Mouse (Mus musculus) ES-Bruce4 (cell line): ENCODE results near the gene Otogl.

ENCODE experiments used
- CTCF ChIP-seq: IDR thresholded peaks from one replicate; pipeline ENCODE4 v1.8.1; 2011; ENCODE audit warnings: low read depth, low read length
- EP300 ChIP-seq: IDR thresholded peaks from 2 replicates; pipeline ENCODE4 v1.6.1; 2011; ENCODE audit warnings: low read depth, low read length; ENCODE audit not compliant: insufficient read depth
- POLR2A ChIP-seq: IDR thresholded peaks from one replicate; pipeline ENCODE4 v1.8.1; 2011; ENCODE audit warnings: low read length; ENCODE audit not compliant: insufficient read depth

GRCm38 (mm10) chr10:107844906-107845305, 67.0 kb downstream of the Otogl start:
- TF ChIP-seq CTCF (no peak), EP300 (no peak), POLR2A (no peak)
